Mouse (Mus musculus) cerebellum, adult 9-10 months (tissue): ENCODE data around the gene Lhx6.

Source experiments
- DNase-seq: peaks from one replicate; pipeline ENCODE4 v3.0.0; 2022

Gene Lhx6

GRCm38 (mm10) chr2:36033966-36034365 lies 71.2 kb downstream of the Lhx6 start:
- DNase-seq: no peak

GRCm38 (mm10) chr2:36032884-36033283 lies 72.3 kb downstream of the Lhx6 start:
- no peak for DNase-seq
